Mouse (Mus musculus) liver, embryonic 14.5 days (tissue): ENCODE data around the gene Mfsd5.

ENCODE experiments used
- CTCF ChIP-seq: IDR thresholded peaks from 2 replicates; pipeline ENCODE4 v1.5.1; 2016; ENCODE audit warnings: antibody characterized with exemption, low read depth, control low read depth
- EP300 ChIP-seq: IDR thresholded peaks from 2 replicates; pipeline ENCODE4 v1.6.1; 2016; ENCODE audit warnings: antibody characterized with exemption, low read depth

- TF ChIP-seq EP300: no peak
- no peak for TF ChIP-seq CTCF
Observed at GRCm38 (mm10) chr15:102249967-102250366, 29.3 kb upstream of the Mfsd5 start.
